Mouse (Mus musculus) activated CD4-positive, CD25-positive, alpha-beta regulatory T cell, adult 4 months (primary cell): Measurements from ENCODE around the gene Msh4. TPM values are rescaled to one million over a fixed set of nuclear protein-coding genes. Genes with fewer than 3 reads are reported as not detected.
"Not testable (repeated sequence)": the region's sequence is repeated elsewhere in the genome, so short reads cannot be mapped to it uniquely, and the experiment has no call there.

Experiments
- ATAC-seq: one replicate; pipeline ENCODE4 v1.8.0; 2017
- polyA plus RNA-seq, 2 experiments: library from polyadenylated mRNA; unstranded; fragments of 100-300 nt; shearing (Covaris generic); gene quantifications; one replicate each; pipeline ENCODE4 v1.2.1; 2017

The Msh4 gene
- polyA plus RNA-seq, 2 experiments from 2014 or later: 0.16 TPM; not detected in 1

- ATAC-seq: peak; percentile 52
These were observed 56.4 kb downstream of the Msh4 start for GRCm38 (mm10) chr3:153849368-153850015.

GRCm38 (mm10) chr3:153847207-153847733 lies 58.7 kb downstream of the Msh4 start:
- ATAC-seq: no peak

GRCm38 (mm10) chr3:153846109-153846508 lies 59.8 kb downstream of the Msh4 start:
- no peak for ATAC-seq

GRCm38 (mm10) chr3:153845500-153845899 lies 60.4 kb downstream of the Msh4 start:
- ATAC-seq: no peak

GRCm38 (mm10) chr3:153844757-153845156 lies 61.2 kb downstream of the Msh4 start:
- ATAC-seq: no peak

- no peak for ATAC-seq
These were observed 61.9 kb downstream of the Msh4 start, which contains the start of gene Asb17 for GRCm38 (mm10) chr3:153844030-153844429. TSS of gene Asb17 (plus strand) at chr3:153844209.

- no peak for ATAC-seq
These were observed 68.3 kb downstream of the Msh4 start for GRCm38 (mm10) chr3:153837593-153837992.

GRCm38 (mm10) chr3:153836316-153836715 lies 69.6 kb downstream of the Msh4 start:
- ATAC-seq: no peak

- ATAC-seq: no peak
These were observed 70.4 kb downstream of the Msh4 start for GRCm38 (mm10) chr3:153835455-153836086.

GRCm38 (mm10) chr3:153834071-153834470 lies 71.9 kb downstream of the Msh4 start:
- no peak for ATAC-seq

- ATAC-seq: no peak
These were observed 73.3 kb downstream of the Msh4 start for GRCm38 (mm10) chr3:153832654-153832945.

GRCm38 (mm10) chr3:153831873-153832653 lies 73.9 kb downstream of the Msh4 start:
- ATAC-seq: no peak

- no peak for ATAC-seq
These were observed 74.7 kb downstream of the Msh4 start for GRCm38 (mm10) chr3:153831014-153831872.

GRCm38 (mm10) chr3:153829788-153830187 lies 76.2 kb downstream of the Msh4 start:
- not testable (repeated sequence) for ATAC-seq

- no peak for ATAC-seq
These were observed 79.3 kb downstream of the Msh4 start for GRCm38 (mm10) chr3:153826616-153827015.

GRCm38 (mm10) chr3:153825197-153825596 lies 80.7 kb downstream of the Msh4 start:
- no peak for ATAC-seq

GRCm38 (mm10) chr3:153823671-153824515 lies 82.0 kb downstream of the Msh4 start:
- no peak for ATAC-seq

GRCm38 (mm10) chr3:153819438-153819837 lies 86.5 kb downstream of the Msh4 start:
- no peak for ATAC-seq

GRCm38 (mm10) chr3:153818723-153819122 lies 87.2 kb downstream of the Msh4 start:
- no peak for ATAC-seq

- no peak for ATAC-seq
These were observed 88.5 kb downstream of the Msh4 start for GRCm38 (mm10) chr3:153817376-153817890.

GRCm38 (mm10) chr3:153814026-153814425 lies 91.9 kb downstream of the Msh4 start:
- ATAC-seq: no peak
